Mouse (Mus musculus): ENCODE data around the gene Klrb1f. TPM values are rescaled to one million over a fixed set of nuclear protein-coding genes. Genes with fewer than 3 reads are reported as not detected.
A peak's percentile ranks its signal among the peaks of the same experiment; 100 is the strongest.

Klrb1f gene
- polyA plus RNA-seq, 1 experiment from 2014 or later, result 0.25 TPM

GRCm38 (mm10) chr6:129030175-129030824 is 15.4 kb upstream of the Klrb1f start:
- whole genome bisulfite sequencing, result 70% methylated on average over 6 of the region's 6 CpGs
- DNase-seq (ENCODE audit: low spot score), result no peak
- no peak overlapping the region for H3K27ac ChIP-seq (replicated peaks)
- H3K4me1 ChIP-seq, result no peaks in the 10 kb centered on the region
- H3K36me3 ChIP-seq, result no peaks in the 10 kb centered on the region
- no peaks in the 10 kb centered on the region for H3K27me3 ChIP-seq (ENCODE audit: low read depth, poor library complexity, severe bottlenecking)
- no peaks in the 10 kb centered on the region for H3K9me3 ChIP-seq (replicated peaks)
- no peak overlapping the region for H3K4me3 ChIP-seq

- H3K4me3 ChIP-seq, result no peak overlapping the region
- DNase-seq (ENCODE audit: low spot score), result no peak
- H3K36me3 ChIP-seq, result no peaks in the 10 kb centered on the region
- H3K9me3 ChIP-seq (replicated peaks), result no peaks in the 10 kb centered on the region
- H3K27ac ChIP-seq (replicated peaks), result no peak overlapping the region
- no peaks in the 10 kb centered on the region for H3K27me3 ChIP-seq (ENCODE audit: low read depth, poor library complexity, severe bottlenecking)
- no peaks in the 10 kb centered on the region for H3K4me1 ChIP-seq
- WGBS, result 88% methylated on average over 2 of the region's 2 CpGs
Observed at GRCm38 (mm10) chr6:129030964-129031363, 14.7 kb upstream of the Klrb1f start.

- Histone ChIP-seq H3K36me3 (no peaks in the 10 kb centered on the region), H3K9me3 (replicated peaks) (no peaks in the 10 kb centered on the region), H3K27me3 (ENCODE audit: low read depth, poor library complexity, severe bottlenecking) (no peaks in the 10 kb centered on the region), H3K4me3 (no peak overlapping the region), H3K4me1 (no peaks in the 10 kb centered on the region), H3K27ac (replicated peaks) (no peak overlapping the region)
- 80% methylated on average over 2 of the region's 2 CpGs for WGBS
- no peak for DNase-seq (ENCODE audit: low spot score)
Observed at GRCm38 (mm10) chr6:129033397-129033796, 12.3 kb upstream of the Klrb1f start.

GRCm38 (mm10) chr6:129035017-129035416 is 10.7 kb upstream of the Klrb1f start:
- Histone ChIP-seq H3K4me3 (no peak overlapping the region), H3K36me3 (no peaks in the 10 kb centered on the region), H3K27ac (replicated peaks) (no peak overlapping the region), H3K9me3 (replicated peaks) (no peaks in the 10 kb centered on the region), H3K27me3 (ENCODE audit: low read depth, poor library complexity, severe bottlenecking) (no peaks in the 10 kb centered on the region), H3K4me1 (no peaks in the 10 kb centered on the region)
- DNase-seq (ENCODE audit: low spot score), result no peak
- 80% methylated on average over 2 of the region's 2 CpGs for WGBS

- DNase-seq (ENCODE audit: low spot score), result no peak
- Histone ChIP-seq H3K27me3 (ENCODE audit: low read depth, poor library complexity, severe bottlenecking) (no peaks in the 10 kb centered on the region), H3K9me3 (replicated peaks) (no peaks in the 10 kb centered on the region), H3K27ac (replicated peaks) (no peak overlapping the region), H3K36me3 (no peaks in the 10 kb centered on the region), H3K4me1 (no peaks in the 10 kb centered on the region), H3K4me3 (no peak overlapping the region)
Observed at GRCm38 (mm10) chr6:129036326-129036725, 9.4 kb upstream of the Klrb1f start.

- no peaks in the 10 kb centered on the region for H3K4me1 ChIP-seq
- no peaks in the 10 kb centered on the region for H3K36me3 ChIP-seq
- no peaks in the 10 kb centered on the region for H3K9me3 ChIP-seq (replicated peaks)
- no peak overlapping the region for H3K27ac ChIP-seq (replicated peaks)
- WGBS, result 86% methylated on average over 2 of the region's 2 CpGs
- H3K4me3 ChIP-seq, result no peak overlapping the region
- H3K27me3 ChIP-seq (ENCODE audit: low read depth, poor library complexity, severe bottlenecking), result no peaks in the 10 kb centered on the region
- no peak for DNase-seq (ENCODE audit: low spot score)
Observed at GRCm38 (mm10) chr6:129036890-129037463, 8.7 kb upstream of the Klrb1f start.

GRCm38 (mm10) chr6:129041470-129041869 is 4.2 kb upstream of the Klrb1f start:
- H3K36me3 ChIP-seq, result no peaks in the 10 kb centered on the region
- 100% methylated on average over 2 of the region's 2 CpGs for WGBS
- H3K27me3 ChIP-seq (ENCODE audit: low read depth, poor library complexity, severe bottlenecking), result no peaks in the 10 kb centered on the region
- H3K4me3 ChIP-seq, result no peak overlapping the region
- H3K9me3 ChIP-seq (replicated peaks), result no peaks in the 10 kb centered on the region
- no peak for DNase-seq (ENCODE audit: low spot score)
- no peaks in the 10 kb centered on the region for H3K4me1 ChIP-seq
- H3K27ac ChIP-seq (replicated peaks), result no peak overlapping the region

GRCm38 (mm10) chr6:129042470-129042869 is 3.2 kb upstream of the Klrb1f start:
- Histone ChIP-seq H3K4me3 (no peak overlapping the region), H3K4me1 (no peaks in the 10 kb centered on the region), H3K27ac (replicated peaks) (no peak overlapping the region), H3K9me3 (replicated peaks) (no peaks in the 10 kb centered on the region), H3K36me3 (no peaks in the 10 kb centered on the region), H3K27me3 (ENCODE audit: low read depth, poor library complexity, severe bottlenecking) (no peaks in the 10 kb centered on the region)
- no peak for DNase-seq (ENCODE audit: low spot score)

GRCm38 (mm10) chr6:129048381-129048780 is 2.7 kb downstream of the Klrb1f start:
- Histone ChIP-seq H3K4me3 (no peak overlapping the region), H3K27me3 (ENCODE audit: low read depth, poor library complexity, severe bottlenecking) (no peaks in the 10 kb centered on the region), H3K27ac (replicated peaks) (no peak overlapping the region), H3K9me3 (replicated peaks) (no peaks in the 10 kb centered on the region), H3K4me1 (peaks cover 16% of the 10 kb centered on the region), H3K36me3 (no peaks in the 10 kb centered on the region)
- peak; percentile 13 for DNase-seq (ENCODE audit: low spot score)
- WGBS, result 27% methylated on average over 4 of the region's 4 CpGs

- H3K9me3 ChIP-seq (replicated peaks), result no peaks in the 10 kb centered on the region
- peak overlapping the region; percentile 83 for H3K27ac ChIP-seq (replicated peaks)
- no peaks in the 10 kb centered on the region for H3K27me3 ChIP-seq (ENCODE audit: low read depth, poor library complexity, severe bottlenecking)
- peaks cover 16% of the 10 kb centered on the region for H3K4me1 ChIP-seq
- H3K4me3 ChIP-seq, result peak overlapping the region; percentile 57
- under 1% methylated on average over 13 of the region's 13 CpGs for WGBS
- DNase-seq (ENCODE audit: low spot score), result peak; percentile 84
- H3K36me3 ChIP-seq, result no peaks in the 10 kb centered on the region
Observed at GRCm38 (mm10) chr6:129048857-129049473, 3.3 kb downstream of the Klrb1f start.

- H3K27me3 ChIP-seq (ENCODE audit: low read depth, poor library complexity, severe bottlenecking), result no peaks in the 10 kb centered on the region
- 5% methylated on average over 8 of the region's 8 CpGs for WGBS
- H3K36me3 ChIP-seq, result no peaks in the 10 kb centered on the region
- H3K27ac ChIP-seq (replicated peaks), result peak overlapping the region; percentile 73
- peak; percentile 25 for DNase-seq (ENCODE audit: low spot score)
- no peaks in the 10 kb centered on the region for H3K9me3 ChIP-seq (replicated peaks)
- H3K4me1 ChIP-seq, result peaks cover 16% of the 10 kb centered on the region
- peak overlapping the region; percentile 57 for H3K4me3 ChIP-seq
Observed at GRCm38 (mm10) chr6:129049596-129050251, 4.0 kb downstream of the Klrb1f start.

GRCm38 (mm10) chr6:129051086-129051485 is 5.4 kb downstream of the Klrb1f start:
- WGBS, result 85% methylated on average over 3 of the region's 3 CpGs
- H3K4me3 ChIP-seq, result no peak overlapping the region

GRCm38 (mm10) chr6:129051731-129052130 is 6.0 kb downstream of the Klrb1f start:
- Histone ChIP-seq H3K27me3 (ENCODE audit: low read depth, poor library complexity, severe bottlenecking) (no peaks in the 10 kb centered on the region), H3K9me3 (replicated peaks) (no peaks in the 10 kb centered on the region), H3K4me3 (no peak overlapping the region), H3K27ac (replicated peaks) (no peak overlapping the region), H3K4me1 (peaks cover 16% of the 10 kb centered on the region), H3K36me3 (no peaks in the 10 kb centered on the region)
- 90% methylated on average over 5 of the region's 5 CpGs for WGBS
- DNase-seq (ENCODE audit: low spot score), result no peak

More at GRCm38 (mm10) chr6:129051086-129051485, 5.4 kb downstream of the Klrb1f start:
- DNase-seq (ENCODE audit: low spot score), result no peak
- no peaks in the 10 kb centered on the region for H3K27me3 ChIP-seq (ENCODE audit: low read depth, poor library complexity, severe bottlenecking)
- H3K27ac ChIP-seq (replicated peaks), result no peak overlapping the region
- H3K9me3 ChIP-seq (replicated peaks), result no peaks in the 10 kb centered on the region
- H3K4me1 ChIP-seq, result peaks cover 16% of the 10 kb centered on the region
- H3K36me3 ChIP-seq, result no peaks in the 10 kb centered on the region

Measured in midbrain, embryonic 10.5 days (tissue).